Mouse (Mus musculus): ENCODE measurements around the gene Pgap2. TPM values are rescaled to one million over a fixed set of nuclear protein-coding genes. Genes with fewer than 3 reads are reported as not detected.
"Not testable (repeated sequence)": the region's sequence is repeated elsewhere in the genome, so short reads cannot be mapped to it uniquely, and the experiment has no call there.

Pgap2 gene
- polyA plus RNA-seq, 1 experiment from 2014 or later = 45.7 TPM

GRCm38 (mm10) chr7:102256636-102257035 is 46.6 kb downstream of the Pgap2 start:
- Histone ChIP-seq H3K9ac (no peak overlapping the region), H3K27ac (no peak overlapping the region), H3K9me3 (no peaks in the 10 kb centered on the region), H3K27me3 (replicated peaks) (no peaks in the 10 kb centered on the region), H3K4me3 (no peak overlapping the region), H3K4me1 (no peaks in the 10 kb centered on the region), H3K4me2 (replicated peaks) (no peak overlapping the region), H3K36me3 (no peaks in the 10 kb centered on the region)
- no peak for ATAC-seq (ENCODE audit: low FRiP score, low read depth)
- 91% methylated on average over 3 of the region's 3 CpGs for WGBS

- ATAC-seq (ENCODE audit: low FRiP score, low read depth) = peak; percentile 35
- no peaks in the 10 kb centered on the region for H3K9me3 ChIP-seq
- no peak overlapping the region for H3K27ac ChIP-seq
- H3K4me2 ChIP-seq (replicated peaks) = no peak overlapping the region
- H3K36me3 ChIP-seq = no peaks in the 10 kb centered on the region
- no peak overlapping the region for H3K9ac ChIP-seq
- no peak overlapping the region for H3K4me3 ChIP-seq
- 18% methylated on average over 4 of the region's 4 CpGs for WGBS
- H3K4me1 ChIP-seq = no peaks in the 10 kb centered on the region
- H3K27me3 ChIP-seq (replicated peaks) = no peaks in the 10 kb centered on the region
Observed at GRCm38 (mm10) chr7:102258189-102258588, 48.2 kb downstream of the Pgap2 start.

- WGBS = 60% methylated on average over 3 of the region's 3 CpGs
- Histone ChIP-seq H3K4me3 (no peak overlapping the region), H3K27ac (no peak overlapping the region), H3K27me3 (replicated peaks) (no peaks in the 10 kb centered on the region), H3K36me3 (no peaks in the 10 kb centered on the region), H3K9me3 (no peaks in the 10 kb centered on the region), H3K9ac (no peak overlapping the region), H3K4me1 (no peaks in the 10 kb centered on the region), H3K4me2 (replicated peaks) (no peak overlapping the region)
- ATAC-seq (ENCODE audit: low FRiP score, low read depth) = no peak
Observed at GRCm38 (mm10) chr7:102258753-102259152, 48.7 kb downstream of the Pgap2 start.

- H3K27ac ChIP-seq = no peak overlapping the region
- WGBS = 83% methylated on average over 10 of the region's 10 CpGs
- ATAC-seq (ENCODE audit: low FRiP score, low read depth) = no peak
- no peak overlapping the region for H3K9ac ChIP-seq
- H3K4me1 ChIP-seq = no peaks in the 10 kb centered on the region
- no peak overlapping the region for H3K4me3 ChIP-seq
- no peaks in the 10 kb centered on the region for H3K9me3 ChIP-seq
- H3K36me3 ChIP-seq = no peaks in the 10 kb centered on the region
- no peak overlapping the region for H3K4me2 ChIP-seq (replicated peaks)
- no peaks in the 10 kb centered on the region for H3K27me3 ChIP-seq (replicated peaks)
Observed at GRCm38 (mm10) chr7:102259716-102260479, 49.9 kb downstream of the Pgap2 start.

GRCm38 (mm10) chr7:102260518-102260917 is 50.5 kb downstream of the Pgap2 start:
- Histone ChIP-seq H3K4me3 (no peak overlapping the region), H3K4me1 (no peaks in the 10 kb centered on the region), H3K4me2 (replicated peaks) (no peak overlapping the region), H3K36me3 (no peaks in the 10 kb centered on the region), H3K9me3 (no peaks in the 10 kb centered on the region), H3K9ac (no peak overlapping the region), H3K27me3 (replicated peaks) (no peaks in the 10 kb centered on the region), H3K27ac (no peak overlapping the region)
- ATAC-seq (ENCODE audit: low FRiP score, low read depth) = no peak
- WGBS = 95% methylated on average over 1 of the region's 1 CpGs

- ATAC-seq (ENCODE audit: low FRiP score, low read depth) = no peak
- Histone ChIP-seq H3K27me3 (replicated peaks) (no peaks in the 10 kb centered on the region), H3K4me2 (replicated peaks) (no peak overlapping the region), H3K9me3 (no peaks in the 10 kb centered on the region), H3K4me1 (peaks cover 2% of the 10 kb centered on the region; the same call in 1 of the 2 replicates), H3K9ac (no peak overlapping the region), H3K4me3 (no peak overlapping the region), H3K36me3 (no peaks in the 10 kb centered on the region), H3K27ac (no peak overlapping the region)
- 94% methylated on average over 2 of the region's 2 CpGs for WGBS
Observed at GRCm38 (mm10) chr7:102263020-102263419, 53.0 kb downstream of the Pgap2 start.

- H3K4me3 ChIP-seq; H3K4me1 ChIP-seq; H3K36me3 ChIP-seq; H3K9me3 ChIP-seq; H3K9ac ChIP-seq; H3K4me2 ChIP-seq (replicated peaks); ATAC-seq (ENCODE audit: low FRiP score, low read depth); H3K27ac ChIP-seq: not testable (repeated sequence)
- WGBS = 94% methylated on average over 10 of the region's 10 CpGs
- H3K27me3 ChIP-seq (replicated peaks) = peaks cover 11% of the 10 kb centered on the region
Observed at GRCm38 (mm10) chr7:102266021-102266400, 56.0 kb downstream of the Pgap2 start.

GRCm38 (mm10) chr7:102266401-102267042 is 56.5 kb downstream of the Pgap2 start:
- Histone ChIP-seq H3K36me3 (no peaks in the 10 kb centered on the region), H3K27me3 (replicated peaks) (peaks cover 11% of the 10 kb centered on the region), H3K9me3 (no peaks in the 10 kb centered on the region), H3K4me1 (peaks cover 6% of the 10 kb centered on the region; the same call in 1 of the 2 replicates), H3K9ac (no peak overlapping the region), H3K4me3 (peak overlapping the region; percentile 87; the same call in 1 of the 2 replicates), H3K4me2 (replicated peaks) (peak overlapping the region; percentile 99; the same call in 1 of the 2 replicates), H3K27ac (no peak overlapping the region)
- peak; percentile 49 for ATAC-seq (ENCODE audit: low FRiP score, low read depth)
- 53% methylated on average over 14 of the region's 14 CpGs for WGBS

GRCm38 (mm10) chr7:102267113-102267579 is 57.1 kb downstream of the Pgap2 start:
- under 1% methylated on average over 34 of the region's 34 CpGs for WGBS
- H3K27ac ChIP-seq = no peak overlapping the region
- H3K9me3 ChIP-seq = no peaks in the 10 kb centered on the region
- peak overlapping the region; percentile 87 for H3K4me3 ChIP-seq
- peak overlapping the region; percentile 65 for H3K9ac ChIP-seq
- peaks cover 11% of the 10 kb centered on the region for H3K27me3 ChIP-seq (replicated peaks)
- H3K36me3 ChIP-seq = no peaks in the 10 kb centered on the region
- ATAC-seq (ENCODE audit: low FRiP score, low read depth) = peak; percentile 90
- H3K4me2 ChIP-seq (replicated peaks) = peak overlapping the region; percentile 99
- peaks cover 6% of the 10 kb centered on the region; the same call in 1 of the 2 replicates for H3K4me1 ChIP-seq

GRCm38 (mm10) chr7:102267601-102268394 is 57.8 kb downstream of the Pgap2 start, which contains the start of gene Stim1:
Gene Stim1 (plus strand): TSS chr7:102267806.
- Histone ChIP-seq H3K27me3 (replicated peaks) (peaks cover 11% of the 10 kb centered on the region), H3K27ac (no peak within 1 kb of the TSS), H3K9me3 (no peaks in the 10 kb centered on the region), H3K9ac (peak within 1 kb of the TSS; percentile 65), H3K4me3 (peak within 1 kb of the TSS; percentile 87), H3K4me2 (replicated peaks) (peak within 1 kb of the TSS; percentile 99), H3K36me3 (no peaks in the 10 kb centered on the region), H3K4me1 (peaks cover 6% of the 10 kb centered on the region; the same call in 1 of the 2 replicates)
- 0% methylated on average over 70 of the region's 73 CpGs for WGBS
- peak; percentile 89 for ATAC-seq (ENCODE audit: low FRiP score, low read depth)

GRCm38 (mm10) chr7:102268395-102268748 is 58.4 kb downstream of the Pgap2 start:
- Histone ChIP-seq H3K9me3 (no peaks in the 10 kb centered on the region), H3K4me2 (replicated peaks) (peak overlapping the region; percentile 99), H3K27ac (no peak overlapping the region), H3K36me3 (no peaks in the 10 kb centered on the region), H3K4me1 (peaks cover 6% of the 10 kb centered on the region; the same call in 1 of the 2 replicates), H3K27me3 (replicated peaks) (peaks cover 11% of the 10 kb centered on the region), H3K9ac (peak overlapping the region; percentile 65), H3K4me3 (peak overlapping the region; percentile 87)
- 6% methylated on average over 12 of the region's 12 CpGs for WGBS
- 0 out of 2 replicates have a peak, but pooled peaks have one; percentile 7 for ATAC-seq (ENCODE audit: low FRiP score, low read depth)

Data from neural tube, embryonic 12.5 days (tissue).